Mouse (Mus musculus) A20 (cell line): Measurements from ENCODE around the gene Ogt.

Source experiments
- DNase-seq: peaks from one replicate; pipeline ENCODE4 v3.0.0-alpha.2; 2011; ENCODE audit warnings: low read depth, low spot score

The Ogt gene

DNA sequence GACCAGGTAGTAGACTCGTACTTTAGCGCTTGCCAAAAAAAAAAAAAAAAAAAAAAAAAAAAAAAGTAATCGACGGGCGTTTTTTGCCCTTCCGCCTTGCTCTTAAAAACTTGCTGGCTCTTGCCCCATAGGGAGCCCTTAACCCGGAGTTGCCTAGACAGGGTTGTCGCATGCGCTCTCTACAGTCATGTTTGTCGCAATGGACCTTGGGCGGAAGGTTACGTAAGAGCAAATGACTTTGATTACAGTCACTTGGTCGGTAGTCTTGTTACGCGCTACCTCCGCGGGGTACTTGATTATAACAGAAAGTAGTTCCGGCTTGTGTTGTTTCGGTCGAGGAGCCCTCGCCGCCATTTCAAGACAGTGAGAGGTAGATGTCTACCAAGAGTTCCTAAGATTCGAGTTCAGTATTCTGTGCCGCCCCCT, at the start of gene Ogt:
TSS of gene Ogt (plus strand) at position 320 of the 426 bp plus-strand sequence.
- peak; percentile 92 for DNase-seq

DNA sequence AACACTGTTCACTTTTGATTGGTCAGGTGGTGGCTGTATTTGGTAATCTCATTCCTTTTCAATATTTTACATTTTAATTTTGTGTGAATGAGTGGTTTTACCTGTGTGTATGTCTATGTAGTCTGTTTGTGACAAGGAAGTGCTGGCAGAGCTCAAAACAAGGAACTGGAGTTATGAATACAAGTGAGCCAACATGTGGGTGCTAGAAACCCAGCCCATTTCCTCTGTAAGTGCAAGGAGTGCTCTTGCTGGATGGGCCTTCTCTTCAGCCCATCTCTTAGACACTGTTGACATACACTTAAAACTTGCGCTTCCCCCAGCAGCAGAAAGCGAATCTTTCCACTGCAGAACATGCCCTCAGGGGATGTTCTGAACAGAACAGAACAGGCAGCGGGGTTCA, 23.7 kb upstream of the Ogt start:
- DNase-seq, result no peak

DNA sequence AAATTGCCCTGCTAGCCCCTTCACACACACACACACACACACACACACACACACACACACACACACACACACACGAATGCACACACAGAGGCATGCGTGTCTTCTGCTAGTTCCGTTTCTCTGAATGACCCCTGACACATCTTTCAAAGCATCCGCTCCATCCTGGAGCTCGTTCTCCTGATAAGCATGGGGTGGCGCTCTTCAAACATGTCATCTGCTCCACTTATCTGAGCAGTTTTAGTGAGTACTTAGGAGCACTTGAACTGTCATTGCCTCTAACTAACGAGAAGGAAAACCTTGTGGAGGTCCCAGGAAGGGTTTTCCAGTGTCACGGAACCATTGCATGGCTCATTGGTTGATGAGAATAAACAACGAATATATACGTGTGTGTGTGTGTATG, 22.0 kb upstream of the Ogt start:
- no peak for DNase-seq

DNA sequence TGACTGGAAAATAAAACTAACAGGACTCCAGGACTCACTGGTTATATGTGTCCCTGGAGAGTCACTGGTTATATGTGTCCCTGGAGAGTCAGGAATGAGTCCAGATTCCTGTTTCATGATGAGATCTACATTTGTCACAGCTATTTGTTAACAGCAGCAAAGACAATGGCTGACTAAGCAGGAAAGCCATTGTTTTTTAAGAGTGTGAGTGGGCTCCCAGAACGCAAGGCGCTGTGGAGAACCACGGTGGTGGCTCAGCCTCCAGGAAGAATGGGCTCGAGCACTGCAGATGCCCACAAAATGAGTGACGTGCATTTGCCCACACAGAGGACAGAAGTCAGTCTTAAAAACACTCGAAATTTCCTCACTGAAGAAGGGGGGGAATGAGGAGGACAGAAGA, 19.5 kb upstream of the Ogt start:
- no peak for DNase-seq

DNA sequence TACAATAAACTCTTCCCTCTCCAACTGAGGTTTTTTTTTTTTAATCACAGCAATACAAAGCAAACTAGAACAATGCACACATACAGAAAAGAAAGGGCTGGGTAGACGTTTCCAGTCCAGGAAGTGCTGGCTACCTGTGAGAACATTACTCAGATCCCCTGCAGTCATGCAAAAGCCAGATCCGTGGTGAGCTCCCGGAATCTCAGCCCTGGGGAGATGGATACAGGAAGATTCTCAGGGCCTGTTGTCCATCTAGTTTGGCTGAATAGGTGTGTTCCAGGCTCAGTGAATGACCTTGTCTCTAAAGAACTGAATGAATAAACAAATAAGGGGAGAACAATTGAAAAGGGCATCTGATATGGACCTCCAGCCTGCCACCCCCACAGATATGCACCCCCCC, 17.3 kb upstream of the Ogt start:
- no peak for DNase-seq

DNA sequence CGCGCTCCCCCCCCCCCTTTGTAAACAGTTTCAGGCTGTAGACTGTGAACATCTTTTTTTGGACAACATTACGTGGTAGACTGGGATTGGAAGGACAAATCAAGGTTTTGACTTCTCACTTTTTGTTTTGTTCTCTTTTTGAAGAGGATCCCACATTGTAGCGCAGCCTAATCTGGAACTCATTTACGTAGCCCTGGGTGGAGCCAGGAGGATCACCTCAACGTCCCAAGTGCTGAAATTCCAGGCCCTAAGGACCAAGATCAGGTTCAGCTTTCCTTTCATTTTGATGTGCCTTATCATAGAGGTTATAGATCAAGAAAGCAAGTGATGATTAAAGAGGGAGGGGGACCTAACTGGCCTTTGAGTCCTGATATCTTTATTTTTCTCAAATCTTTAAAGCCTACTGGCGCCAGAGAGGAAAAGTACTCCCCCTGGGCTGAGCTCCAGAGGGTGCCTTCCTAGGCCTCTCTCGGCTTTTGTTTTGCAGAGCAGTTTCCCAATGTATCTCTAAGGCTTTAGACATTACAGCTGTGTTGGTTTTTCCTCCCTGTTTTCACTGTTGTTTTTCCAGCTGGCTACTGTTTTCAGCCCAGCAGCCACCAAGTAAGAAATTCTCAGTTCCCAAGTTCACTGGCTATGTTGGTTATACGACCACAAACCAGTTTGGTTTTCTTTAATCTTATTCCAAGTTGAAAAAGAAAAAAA, 2.9 kb upstream of the Ogt start:
- no peak for DNase-seq

DNA sequence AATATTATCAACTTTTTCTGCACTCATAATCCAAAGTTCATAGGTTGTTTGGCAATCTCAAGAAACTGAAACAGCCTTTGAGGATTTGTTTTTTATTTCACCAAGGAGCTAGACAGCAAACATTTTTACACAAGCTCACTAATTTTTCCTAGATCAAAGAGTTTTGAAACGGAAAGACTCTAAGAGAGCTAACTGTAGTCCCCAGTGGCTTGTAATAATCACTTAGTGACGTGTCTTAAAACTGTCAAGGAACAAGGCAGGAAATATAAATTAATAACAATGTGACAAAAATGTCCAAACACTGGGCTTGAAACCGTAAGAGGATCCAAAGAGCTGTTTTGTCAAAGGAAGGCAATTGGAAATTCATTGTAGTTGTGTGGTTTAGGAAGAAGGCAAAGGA, 1.0 kb upstream of the Ogt start:
- DNase-seq, result no peak

DNA sequence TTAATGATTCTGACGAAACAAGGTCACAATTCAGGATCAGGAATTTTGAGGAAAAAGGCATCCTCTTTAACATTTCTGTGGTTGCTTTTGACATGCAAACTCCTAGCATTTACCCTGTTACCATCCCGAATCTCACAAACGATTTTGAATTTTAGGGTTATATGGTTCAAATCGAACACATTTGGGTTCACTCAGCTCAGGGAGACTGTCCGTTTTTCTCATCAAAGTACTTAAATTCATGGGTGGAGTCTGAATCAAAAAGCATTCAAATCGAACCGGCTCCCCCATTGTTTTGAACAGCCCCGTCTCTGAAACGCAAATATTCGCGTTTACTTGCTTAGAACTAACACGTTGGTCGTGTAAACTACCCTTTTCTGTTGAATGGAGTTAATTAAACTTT, 554 bp upstream of the Ogt start:
- no peak for DNase-seq

DNA sequence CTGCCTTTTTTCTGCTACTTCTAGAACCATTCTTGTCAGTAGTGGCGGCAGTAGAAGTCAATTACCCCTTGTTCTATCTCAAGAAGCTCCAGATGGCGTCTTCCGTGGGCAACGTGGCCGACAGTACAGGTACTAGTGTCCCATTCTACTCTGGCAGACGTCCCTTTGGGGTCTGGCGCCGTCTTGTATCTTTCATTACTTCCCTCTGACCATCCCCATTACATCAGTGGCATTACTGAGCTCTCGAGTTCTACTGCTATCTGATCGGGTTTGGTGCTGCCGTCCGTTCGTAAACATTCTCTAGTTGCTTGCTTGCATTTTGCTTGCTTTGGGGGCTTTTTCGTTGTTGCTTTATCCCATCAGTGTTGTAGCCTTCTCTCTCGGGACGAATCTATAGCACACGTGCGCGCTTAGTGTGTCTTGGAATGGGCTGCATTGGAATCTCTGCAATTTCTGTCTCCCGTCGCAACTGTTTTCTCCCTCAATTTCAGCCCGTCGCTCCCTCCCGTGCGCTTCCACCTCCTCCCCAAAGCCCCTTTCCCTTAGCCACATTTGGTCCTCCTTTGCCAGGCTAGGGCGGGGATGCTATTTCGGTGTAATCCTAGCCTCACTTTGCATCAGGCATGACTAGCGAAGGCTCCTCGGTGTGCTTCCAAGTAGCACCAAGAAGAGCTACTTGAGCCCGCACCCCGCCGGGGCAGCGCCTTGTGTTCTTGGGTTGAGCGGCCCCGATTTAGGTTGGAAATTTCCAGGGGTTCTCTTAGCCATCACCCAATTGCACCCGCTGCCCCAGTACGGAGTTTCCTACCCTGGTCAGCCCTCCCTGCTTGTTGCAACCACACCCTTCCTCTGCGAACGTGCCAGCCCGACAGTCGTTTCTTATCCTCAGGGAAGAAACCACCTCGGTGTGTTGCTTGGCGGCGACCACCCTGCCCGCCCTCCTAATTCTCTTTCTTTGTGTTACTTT, 617 bp downstream of the Ogt start:
- DNase-seq, result peak; percentile 41

DNA sequence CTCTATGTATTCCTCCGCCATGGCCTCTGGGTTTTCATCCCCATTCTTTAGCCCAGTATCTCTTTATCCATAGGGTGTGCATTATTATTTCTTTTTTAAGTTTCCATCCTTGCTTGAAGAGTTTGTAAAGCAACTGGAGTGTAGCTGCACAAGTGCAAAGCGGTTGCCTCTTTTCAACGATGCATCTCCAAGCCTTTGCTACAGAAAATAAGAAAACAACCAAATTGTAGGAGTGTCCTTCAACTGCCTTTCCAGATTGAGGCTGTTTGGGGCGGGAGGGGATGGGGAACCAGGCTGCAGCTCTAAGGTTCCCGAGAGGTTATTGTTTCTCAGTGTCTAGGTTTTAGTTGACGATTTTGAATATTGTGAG, 1.3 kb downstream of the Ogt start:
- DNase-seq, result no peak

DNA sequence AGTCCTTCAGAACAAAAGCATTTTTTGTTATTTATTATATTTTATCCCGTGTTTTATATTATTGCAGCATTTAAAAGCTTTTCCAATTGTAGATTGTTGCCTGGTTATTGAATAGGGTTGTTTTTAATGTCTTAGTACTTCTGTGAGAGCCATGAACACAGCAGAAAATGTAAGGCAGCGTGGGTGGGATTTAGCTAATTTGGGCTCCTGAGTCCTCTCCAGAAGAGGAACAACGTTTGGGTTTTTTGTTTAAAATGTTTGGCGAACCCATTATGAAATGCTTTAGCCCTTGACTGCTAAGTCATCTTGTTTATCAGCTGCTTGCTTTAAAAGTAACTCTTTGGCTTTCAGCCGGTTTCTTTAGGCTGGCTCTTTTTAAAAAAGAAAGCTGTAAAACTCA, 2.2 kb downstream of the Ogt start:
- DNase-seq, result no peak

DNA sequence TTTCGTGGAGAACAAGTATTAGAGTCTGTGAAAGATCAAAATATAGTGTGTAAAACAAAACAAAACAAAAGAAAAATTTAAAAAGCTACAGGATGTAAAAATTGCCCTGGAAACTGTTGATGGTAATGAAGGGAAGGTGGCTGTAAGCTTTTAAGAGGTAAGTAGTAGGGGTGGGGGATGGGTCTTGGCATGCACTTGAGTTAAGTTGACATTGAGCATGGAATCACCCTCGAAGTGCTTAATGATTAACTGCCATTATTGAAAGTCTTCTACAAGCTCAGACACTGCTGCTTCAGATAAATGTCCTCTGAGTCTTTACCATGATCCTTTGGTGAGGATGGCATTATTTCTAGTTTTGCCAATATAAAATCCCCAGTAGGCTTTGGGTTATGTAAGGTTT, 5.4 kb downstream of the Ogt start:
- peak; percentile 7 for DNase-seq

DNA sequence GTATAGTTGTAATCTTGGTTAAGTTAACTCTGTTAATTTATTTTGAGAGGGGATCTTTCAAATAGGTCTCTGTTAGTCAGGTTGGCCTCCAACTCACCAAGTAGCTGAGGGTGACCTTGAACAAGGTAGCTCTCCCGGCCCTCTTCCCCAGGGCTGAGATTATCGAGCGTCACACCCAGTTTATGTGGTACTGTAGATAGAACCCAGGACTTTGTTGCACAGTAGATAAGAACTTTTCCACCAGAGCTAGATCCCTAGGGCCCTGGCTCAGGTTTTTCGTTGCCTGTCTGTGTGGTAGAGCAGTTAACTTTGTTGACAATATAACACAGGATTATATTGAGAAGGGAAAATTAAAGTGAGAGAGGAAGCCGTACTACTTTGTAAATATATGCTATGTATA, 6.8 kb downstream of the Ogt start:
- DNase-seq, result no peak

DNA sequence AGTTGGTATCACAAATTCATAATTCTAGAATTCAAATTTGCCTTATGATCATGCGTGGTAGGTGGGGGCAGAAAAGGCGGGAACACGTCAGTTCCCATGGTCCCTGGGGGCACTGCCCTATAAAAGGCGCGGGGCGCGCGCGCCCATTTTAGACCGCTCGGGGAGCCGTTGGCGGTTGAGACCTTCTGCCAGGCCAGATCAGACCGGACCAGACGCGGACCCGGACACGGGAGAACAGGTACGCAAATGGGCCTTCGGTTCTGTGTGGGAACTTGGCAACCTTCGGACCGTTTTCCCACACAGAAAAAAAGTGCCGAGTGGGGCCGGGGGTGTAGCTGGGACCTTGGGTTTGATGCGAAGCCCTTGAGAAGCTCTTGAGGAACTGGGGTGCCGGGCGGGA, 55.8 kb downstream of the Ogt start:
- DNase-seq, result no peak

DNA sequence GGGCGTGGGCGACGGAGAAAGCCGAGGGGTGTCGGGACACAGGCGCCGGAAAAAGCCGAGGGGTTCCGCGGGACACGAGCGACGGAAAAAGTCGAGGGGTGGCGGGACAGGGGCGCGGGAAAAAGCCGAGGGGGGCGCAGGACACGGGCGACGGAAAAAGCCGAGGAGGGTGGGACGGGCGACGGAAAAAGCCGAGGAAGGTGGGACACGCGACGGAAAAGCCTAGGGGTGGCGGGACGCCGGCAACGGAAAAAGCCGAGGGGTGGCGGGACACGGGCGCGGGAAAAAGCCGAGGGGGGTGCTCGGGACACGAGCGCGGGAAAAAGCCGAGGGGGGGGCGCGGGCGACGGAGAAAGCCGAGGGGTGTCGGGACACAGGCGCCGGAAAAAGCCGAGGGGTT, 57.7 kb downstream of the Ogt start:
- no peak for DNase-seq

DNA sequence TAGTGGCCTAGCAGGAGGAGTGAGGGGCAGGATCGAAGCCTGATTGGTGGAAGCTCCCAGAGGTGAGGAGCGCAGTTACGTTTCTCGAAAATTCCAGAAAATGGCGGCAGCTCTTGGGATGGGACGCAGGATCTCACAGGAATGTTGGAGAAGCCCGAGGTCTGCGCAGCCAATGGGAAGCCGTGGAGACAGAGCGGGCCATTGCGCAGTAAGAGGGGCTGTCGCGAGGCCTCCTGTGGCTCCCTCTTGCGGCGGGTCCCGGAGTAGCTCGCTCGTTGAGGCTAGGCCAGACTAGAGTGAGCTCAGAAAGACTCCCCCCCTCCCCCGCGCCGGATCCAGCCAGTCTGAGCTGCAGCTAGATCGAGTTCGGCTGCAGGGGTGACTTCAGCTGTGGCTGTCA, 58.4 kb downstream of the Ogt start:
- no peak for DNase-seq

DNA sequence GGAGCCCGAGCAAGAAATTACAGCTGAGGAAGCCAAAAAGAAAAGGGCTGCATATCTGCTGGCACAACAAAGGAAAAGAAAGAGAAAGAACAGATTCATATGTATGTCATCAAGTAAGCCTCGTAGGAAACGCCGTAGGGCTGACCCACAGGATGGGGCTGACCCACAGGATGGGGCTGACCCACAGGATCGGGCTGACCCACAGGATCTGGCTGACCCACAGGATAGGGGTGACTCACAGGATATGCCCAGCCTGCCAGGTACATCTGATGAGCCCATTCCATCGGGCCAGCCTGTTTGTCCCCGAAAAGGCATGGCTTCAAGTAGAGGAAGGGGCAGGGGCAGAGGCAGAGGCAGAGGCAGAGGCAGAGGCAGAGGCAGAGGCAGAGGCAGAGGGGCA, 65.3 kb downstream of the Ogt start:
- no peak for DNase-seq

DNA sequence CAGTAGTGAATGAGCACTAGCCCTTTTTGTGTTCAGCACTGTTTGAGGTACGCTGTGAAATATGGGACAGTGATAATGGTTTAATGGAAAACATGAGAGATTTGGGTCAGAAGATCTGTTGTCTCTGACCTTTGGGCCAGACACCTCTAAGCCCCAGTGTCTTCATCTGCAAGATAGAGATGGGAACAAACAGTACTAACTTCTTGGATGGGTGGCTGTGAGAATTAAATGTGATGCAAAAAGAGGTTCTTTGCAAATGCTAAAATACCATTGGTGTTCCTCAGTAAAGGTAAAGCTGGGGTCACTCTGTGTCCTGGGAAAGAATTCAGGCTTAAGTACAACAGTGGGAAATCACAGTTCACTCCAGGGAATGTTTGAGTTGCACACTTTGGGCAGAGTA, 80.5 kb downstream of the Ogt start:
- DNase-seq, result no peak

DNA sequence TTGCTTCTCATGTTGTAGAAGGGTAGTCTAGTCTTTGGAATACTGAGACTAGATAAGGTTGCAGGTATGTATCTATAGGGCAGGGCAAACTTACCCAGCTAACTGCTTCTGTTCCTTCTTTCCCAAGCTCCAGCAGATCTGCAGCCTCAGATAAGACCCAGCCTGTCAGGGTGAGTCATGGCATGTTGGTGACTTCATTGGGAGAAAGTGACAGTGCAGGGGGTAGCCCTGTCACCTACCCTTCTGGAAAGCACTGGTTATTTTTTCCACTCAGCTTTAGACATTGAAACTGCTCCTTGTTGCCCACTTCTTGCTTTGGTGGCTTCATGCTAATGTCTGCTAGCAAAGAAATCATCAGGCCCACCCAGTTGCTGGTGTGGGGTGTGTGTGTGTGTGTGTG, 90.2 kb downstream of the Ogt start:
- no peak for DNase-seq

DNA sequence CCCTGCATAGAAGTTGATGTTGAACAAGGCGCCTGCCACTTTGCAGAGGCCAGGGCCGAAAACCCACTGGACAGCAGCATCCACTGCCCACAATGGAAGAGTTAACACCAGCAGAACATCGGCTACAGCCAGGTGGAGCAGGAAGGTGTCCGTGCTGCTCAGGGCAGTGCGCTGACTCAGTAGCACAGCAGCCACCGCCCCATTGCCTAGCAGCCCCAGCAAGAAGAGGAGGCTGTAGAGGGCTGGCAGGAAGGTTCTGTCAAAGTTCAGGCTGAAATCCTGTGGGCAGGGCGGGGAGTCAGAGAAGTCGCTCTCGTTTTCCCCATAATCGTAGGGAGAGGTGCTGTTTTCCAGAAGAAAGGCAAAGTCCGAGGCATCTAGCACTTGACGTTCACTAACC, 92.8 kb downstream of the Ogt start:
- no peak for DNase-seq

DNA sequence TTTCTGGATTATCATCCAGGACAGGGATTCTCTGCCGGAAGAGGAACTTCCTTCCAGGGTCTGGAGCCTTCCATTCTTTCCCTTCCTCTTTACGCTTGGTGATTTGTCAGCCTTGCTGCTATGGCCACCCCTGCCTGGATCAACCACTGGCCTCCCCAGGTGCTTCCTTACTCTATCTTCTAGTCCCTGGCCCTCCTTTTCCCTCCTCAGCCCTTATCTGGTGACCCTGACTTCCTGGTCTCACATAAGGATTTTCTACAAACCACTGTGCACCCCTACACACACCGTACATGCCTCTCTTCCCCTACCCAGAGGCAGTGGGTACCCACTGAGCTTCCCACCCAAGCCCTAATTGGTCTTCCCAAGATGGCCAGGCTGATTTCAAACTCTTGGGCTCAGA, 93.4 kb downstream of the Ogt start:
- DNase-seq, result no peak

DNA sequence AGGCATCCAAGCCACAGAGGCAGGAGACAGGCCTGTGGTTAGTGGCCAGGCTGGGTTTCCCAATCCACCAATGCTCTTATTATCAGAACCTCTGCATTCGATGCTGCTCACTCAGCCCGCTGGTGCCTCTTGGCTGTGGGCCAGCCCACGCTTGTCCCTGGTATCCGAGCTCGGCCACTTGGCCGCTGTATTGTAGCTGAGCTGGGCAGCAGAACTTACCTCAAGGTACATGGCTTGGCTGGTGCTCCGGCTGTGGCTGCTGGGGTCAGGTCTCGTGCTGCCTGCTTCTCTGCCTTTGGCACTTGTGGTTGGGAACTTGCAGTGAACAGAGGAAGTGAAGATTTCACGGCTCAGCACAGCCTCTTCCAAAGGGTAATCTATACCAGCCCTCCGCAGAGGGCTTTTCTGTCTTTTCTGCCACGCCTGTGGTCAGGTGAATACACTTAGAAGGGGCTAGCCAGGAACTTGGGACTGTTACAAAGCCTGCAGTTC, 94.0 kb downstream of the Ogt start, which contains the start of gene Cxcr3:
TSS of gene Cxcr3 (minus strand) at position 442 of the 492 bp plus-strand sequence.
- peak; percentile 43 for DNase-seq
